Mouse (Mus musculus) liver, embryonic 13.5 days (tissue): ENCODE results near the gene Fancc. TPM values are rescaled to one million over a fixed set of nuclear protein-coding genes. Genes with fewer than 3 reads are reported as not detected.

Experiments used
- ATAC-seq: fragments of 200-750 bp; cut with Nextera tagmentation; 2 replicates; pipeline ENCODE4 v1.8.0; 2017; ENCODE audit warnings: low read depth, mild to moderate bottlenecking, moderate number of reproducible peaks, moderate library complexity
- DNase-seq: peaks from one replicate; pipeline ENCODE4 v3.0.0; 2022
- H3K27ac ChIP-seq: fragments of 300-500 bp; sonication (generic); 2 replicates; pipeline ENCODE4 v1.5.1; 2015; ENCODE audit warnings: moderate library complexity, mild to moderate bottlenecking, inconsistent platforms
- H3K27me3 ChIP-seq: fragments of 300-500 bp; sonication (generic); 2 replicates; pipeline ENCODE4 v1.6.1; 2015; ENCODE audit warnings: mild to moderate bottlenecking, inconsistent platforms
- H3K36me3 ChIP-seq: fragments of 300-500 bp; sonication (generic); 2 replicates; pipeline ENCODE4 v1.6.1; 2015; ENCODE audit warnings: mild to moderate bottlenecking, inconsistent platforms
- H3K4me1 ChIP-seq: fragments of 300-500 bp; sonication (generic); replicated peaks from 2 replicates; pipeline ENCODE4 v1.6.1; 2015; ENCODE audit warnings: inconsistent platforms
- H3K4me2 ChIP-seq: fragments of 300-500 bp; sonication (generic); 2 replicates; pipeline ENCODE4 v1.6.1; 2015; ENCODE audit warnings: inconsistent platforms, mild to moderate bottlenecking, moderate library complexity
- H3K4me3 ChIP-seq: fragments of 300-500 bp; sonication (generic); replicated peaks from 2 replicates; pipeline ENCODE4 v1.5.1; 2015; ENCODE audit warnings: mild to moderate bottlenecking, inconsistent platforms
- H3K9ac ChIP-seq: fragments of 300-500 bp; sonication (generic); 2 replicates; pipeline ENCODE4 v1.6.1; 2015; ENCODE audit warnings: mild to moderate bottlenecking, inconsistent platforms
- H3K9me3 ChIP-seq: fragments of 300-500 bp; sonication (generic); replicated peaks from 2 replicates; pipeline ENCODE4 v1.6.1; 2016; ENCODE audit warnings: inconsistent platforms
- WGBS: fragments of 180-500 bp; shearing (Covaris S2); methylation state at CpG from one replicate; pipeline ENCODE4 v1.1.7; 2015; ENCODE audit not compliant: insufficient replicate concordance; 5-methylcytosine and 5-hydroxymethylcytosine counted together
- polyA plus RNA-seq: library from polyadenylated mRNA; unstranded; fragments of >200 nt; fragmentation: Nextera tagmentation; extraction: Ambion mirVana; gene quantifications from 2 replicates; pipeline ENCODE4 v1.2.1, GENCODE M21; 2015

Gene Fancc
- polyA plus RNA-seq: 9.2 and 11.8 TPM in 2 replicates

GRCm38 (mm10) chr13:63496646-63497582 lies at the start of gene Fancc:
Gene Fancc, minus strand, starts transcription at chr13:63497278.
- no peak within 1 kb of the TSS for H3K9ac ChIP-seq
- no peak for ATAC-seq
- 26% methylated on average over 23 of the region's 23 CpGs for WGBS

DNA sequence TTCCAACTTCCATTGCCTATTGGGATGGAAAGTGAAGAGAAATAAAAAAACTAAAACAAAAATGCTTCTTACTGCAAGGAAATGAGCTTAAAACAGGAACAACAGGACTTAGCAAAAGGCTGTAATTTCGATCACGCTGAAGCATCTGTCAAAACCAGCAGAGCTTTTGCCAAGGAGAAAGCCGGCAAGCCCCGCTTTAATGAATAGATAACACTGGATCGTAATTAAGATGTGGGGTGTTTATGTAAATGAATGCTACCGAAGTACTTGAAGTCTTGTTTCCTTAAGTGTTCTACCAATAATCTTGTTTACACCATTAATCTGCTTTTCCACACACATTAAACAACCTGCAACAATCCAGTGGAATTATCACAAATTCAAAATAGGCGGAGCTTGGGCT lies 48.2 kb upstream of the Fancc start:
- Histone ChIP-seq H3K4me1 (peaks cover 15% of the 10 kb centered on the region), H3K27ac (no peak overlapping the region), H3K9me3 (no peaks in the 10 kb centered on the region), H3K9ac (no peak overlapping the region), H3K36me3 (peaks cover 75% of the 10 kb centered on the region), H3K4me3 (no peak overlapping the region), H3K4me2 (no peak overlapping the region), H3K27me3 (no peaks in the 10 kb centered on the region)
- ATAC-seq: no peak
- WGBS: 82% methylated on average over 7 of the region's 7 CpGs
- DNase-seq: no peak

More at GRCm38 (mm10) chr13:63496646-63497582, at the start of gene Fancc:
- Histone ChIP-seq H3K4me3 (no peak within 1 kb of the TSS), H3K27me3 (peaks cover 16% of the 10 kb centered on the region), H3K4me1 (no peaks in the 10 kb centered on the region), H3K9me3 (no peaks in the 10 kb centered on the region), H3K27ac (no peak within 1 kb of the TSS), H3K36me3 (no peaks in the 10 kb centered on the region), H3K4me2 (no peak within 1 kb of the TSS)
- DNase-seq: no peak

- no peak for ATAC-seq
- Histone ChIP-seq H3K9ac (no peak overlapping the region), H3K4me3 (no peak overlapping the region), H3K4me1 (peaks cover 13% of the 10 kb centered on the region), H3K4me2 (no peak overlapping the region), H3K27ac (no peak overlapping the region), H3K27me3 (no peaks in the 10 kb centered on the region), H3K9me3 (no peaks in the 10 kb centered on the region), H3K36me3 (peaks cover 75% of the 10 kb centered on the region)
- DNase-seq: no peak
- 68% methylated on average over 5 of the region's 5 CpGs for WGBS
Measured at GRCm38 (mm10) chr13:63544967-63545253, 47.8 kb upstream of the Fancc start.

- ATAC-seq (no peak), DNase-seq (no peak)
- no peak overlapping the region for H3K4me3 ChIP-seq
- peaks cover 80% of the 10 kb centered on the region for H3K36me3 ChIP-seq
- no peaks in the 10 kb centered on the region for H3K27me3 ChIP-seq
- no peak overlapping the region for H3K4me2 ChIP-seq
- 83% methylated on average over 13 of the region's 13 CpGs for WGBS
- H3K9ac ChIP-seq: no peak overlapping the region
- H3K27ac ChIP-seq: no peak overlapping the region
- no peaks in the 10 kb centered on the region for H3K9me3 ChIP-seq
- peaks cover 9% of the 10 kb centered on the region for H3K4me1 ChIP-seq
Measured at GRCm38 (mm10) chr13:63544119-63544966, 47.3 kb upstream of the Fancc start.

- DNase-seq: no peak
Measured at GRCm38 (mm10) chr13:63543459-63543858, 46.4 kb upstream of the Fancc start.

DNA sequence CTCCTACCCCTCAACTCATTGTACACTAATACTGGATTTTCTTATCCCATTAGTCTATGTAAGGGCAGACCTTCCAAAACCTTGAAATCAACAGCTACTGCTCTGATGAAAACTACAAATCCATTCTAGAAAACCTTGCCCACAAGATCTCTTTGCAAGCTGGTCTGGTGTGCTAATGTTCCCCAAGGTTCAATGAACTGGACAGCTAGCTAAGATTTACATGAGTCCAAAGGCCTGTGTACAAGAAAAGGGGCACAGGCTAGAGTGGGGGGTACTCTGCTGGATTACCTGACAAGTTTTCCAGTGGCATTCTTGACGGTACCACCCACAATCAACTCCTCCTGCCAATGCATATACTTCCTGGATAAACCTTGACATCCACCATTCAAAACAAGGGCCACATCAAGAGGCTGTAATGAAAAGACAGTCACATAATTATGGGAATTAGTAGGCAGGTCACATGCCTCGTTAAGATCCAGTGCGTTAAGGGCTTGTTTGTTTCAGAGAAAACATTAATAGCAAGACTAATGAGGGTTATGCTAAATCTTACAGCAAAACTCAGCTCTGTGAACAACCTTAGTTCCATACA lies 45.8 kb upstream of the Fancc start:
- H3K4me1 ChIP-seq: no peaks in the 10 kb centered on the region; the same call in 1 of the 2 replicates
- no peak overlapping the region for H3K27ac ChIP-seq
- no peaks in the 10 kb centered on the region for H3K9me3 ChIP-seq
- no peak overlapping the region for H3K4me3 ChIP-seq
- 78% methylated on average over 3 of the region's 3 CpGs for WGBS
- no peak overlapping the region for H3K9ac ChIP-seq
- ATAC-seq (no peak), DNase-seq (no peak)
- H3K27me3 ChIP-seq: no peaks in the 10 kb centered on the region
- peaks cover 91% of the 10 kb centered on the region for H3K36me3 ChIP-seq
- no peak overlapping the region for H3K4me2 ChIP-seq

More at GRCm38 (mm10) chr13:63543459-63543858, 46.4 kb upstream of the Fancc start:
- no peak overlapping the region for H3K27ac ChIP-seq
- peaks cover under 1% of the 10 kb centered on the region for H3K4me1 ChIP-seq
- 84% methylated on average over 6 of the region's 6 CpGs for WGBS
- H3K4me2 ChIP-seq: no peak overlapping the region
- no peaks in the 10 kb centered on the region for H3K9me3 ChIP-seq
- no peaks in the 10 kb centered on the region for H3K27me3 ChIP-seq
- no peak for ATAC-seq
- no peak overlapping the region for H3K4me3 ChIP-seq
- no peak overlapping the region for H3K9ac ChIP-seq
- H3K36me3 ChIP-seq: peaks cover 89% of the 10 kb centered on the region

DNA sequence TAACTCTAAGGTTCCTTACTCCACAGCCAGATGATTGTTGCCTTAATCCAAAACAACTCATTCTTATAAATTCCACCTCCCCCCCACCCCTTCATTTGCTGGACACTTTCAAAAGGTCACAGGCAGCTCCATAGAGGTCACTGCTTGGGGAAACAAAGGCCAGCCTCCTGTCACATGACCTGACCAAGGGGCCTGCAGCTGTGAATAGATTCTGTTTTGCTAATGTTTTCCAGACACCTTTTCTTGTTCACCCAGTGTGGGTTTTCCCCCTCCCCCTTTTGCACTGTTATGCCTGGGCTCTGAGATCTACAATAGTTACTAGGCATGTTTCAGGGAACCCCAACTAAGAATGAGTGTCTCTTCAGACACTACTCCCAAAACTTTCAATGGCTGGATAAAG lies 44.4 kb upstream of the Fancc start:
- Histone ChIP-seq H3K4me1 (no peaks in the 10 kb centered on the region; the same call in 1 of the 2 replicates), H3K27me3 (no peaks in the 10 kb centered on the region), H3K27ac (no peak overlapping the region), H3K9me3 (no peaks in the 10 kb centered on the region), H3K4me3 (no peak overlapping the region), H3K9ac (no peak overlapping the region), H3K4me2 (no peak overlapping the region), H3K36me3 (peaks cover 94% of the 10 kb centered on the region)
- DNase-seq (no peak), ATAC-seq (no peak)

- Histone ChIP-seq H3K27ac (no peak overlapping the region), H3K4me1 (no peaks in the 10 kb centered on the region; the same call in 1 of the 2 replicates), H3K27me3 (no peaks in the 10 kb centered on the region), H3K9ac (no peak overlapping the region), H3K4me3 (no peak overlapping the region), H3K9me3 (no peaks in the 10 kb centered on the region), H3K36me3 (peaks cover 95% of the 10 kb centered on the region), H3K4me2 (no peak overlapping the region)
- 84% methylated on average over 12 of the region's 12 CpGs for WGBS
- ATAC-seq (no peak), DNase-seq (no peak)
Measured at GRCm38 (mm10) chr13:63540584-63540983, 43.5 kb upstream of the Fancc start.

GRCm38 (mm10) chr13:63534981-63535380 lies 37.9 kb upstream of the Fancc start:
- DNase-seq (no peak), ATAC-seq (no peak)
- Histone ChIP-seq H3K4me3 (no peak overlapping the region), H3K9ac (no peak overlapping the region), H3K27me3 (no peaks in the 10 kb centered on the region), H3K9me3 (no peaks in the 10 kb centered on the region), H3K4me1 (no peaks in the 10 kb centered on the region), H3K36me3 (peaks cover 99% of the 10 kb centered on the region), H3K27ac (no peak overlapping the region), H3K4me2 (no peak overlapping the region)
- WGBS: 78% methylated on average over 4 of the region's 4 CpGs

- Histone ChIP-seq H3K4me3 (no peak overlapping the region), H3K4me2 (no peak overlapping the region), H3K36me3 (peaks cover 97% of the 10 kb centered on the region), H3K4me1 (peaks cover 20% of the 10 kb centered on the region), H3K27ac (no peak overlapping the region), H3K9me3 (no peaks in the 10 kb centered on the region), H3K27me3 (no peaks in the 10 kb centered on the region), H3K9ac (no peak overlapping the region)
- no peak for DNase-seq
- ATAC-seq: no peak
- WGBS: 89% methylated on average over 9 of the region's 9 CpGs
Measured at GRCm38 (mm10) chr13:63530857-63531256, 33.8 kb upstream of the Fancc start.

GRCm38 (mm10) chr13:63530371-63530764 lies 33.3 kb upstream of the Fancc start:
- no peak overlapping the region for H3K4me3 ChIP-seq
- no peak for ATAC-seq
- no peaks in the 10 kb centered on the region for H3K9me3 ChIP-seq
- no peak overlapping the region for H3K4me2 ChIP-seq
- 62% methylated on average over 3 of the region's 3 CpGs for WGBS
- H3K27me3 ChIP-seq: no peaks in the 10 kb centered on the region
- H3K36me3 ChIP-seq: peaks cover 97% of the 10 kb centered on the region
- no peak overlapping the region for H3K9ac ChIP-seq
- peaks cover 20% of the 10 kb centered on the region for H3K4me1 ChIP-seq
- no peak for DNase-seq
- H3K27ac ChIP-seq: no peak overlapping the region
